Mouse (Mus musculus) embryonic facial prominence, embryonic 12.5 days (tissue): ENCODE results near the gene Aspm. TPM values are rescaled to one million over a fixed set of nuclear protein-coding genes. Genes with fewer than 3 reads are reported as not detected.
"Not testable (repeated sequence)": the region's sequence is repeated elsewhere in the genome, so short reads cannot be mapped to it uniquely, and the experiment has no call there.

Experiments
- ATAC-seq: fragments of 200-750 bp; cut with Nextera tagmentation; 2 replicates; pipeline ENCODE4 v1.8.0; 2017; ENCODE audit not compliant: insufficient number of reproducible peaks, insufficient read depth, low FRiP score, low TSS enrichment
- H3K27ac ChIP-seq: fragments of 300-500 bp; sonication (generic); 2 replicates; pipeline ENCODE4 v1.5.1; 2016; ENCODE audit warnings: mild to moderate bottlenecking
- H3K27me3 ChIP-seq: fragments of 300-500 bp; sonication (generic); 2 replicates; pipeline ENCODE4 v1.6.1; 2016; ENCODE audit warnings: mild to moderate bottlenecking, moderate library complexity
- H3K36me3 ChIP-seq: fragments of 300-500 bp; sonication (generic); 2 replicates; pipeline ENCODE4 v1.6.1; 2016; ENCODE audit warnings: mild to moderate bottlenecking
- H3K4me1 ChIP-seq: fragments of 300-500 bp; sonication (generic); 2 replicates; pipeline ENCODE4 v1.6.1; 2016
- H3K4me2 ChIP-seq: fragments of 300-500 bp; sonication (generic); replicated peaks from 2 replicates; pipeline ENCODE4 v1.6.1; 2016; ENCODE audit warnings: mild to moderate bottlenecking, moderate library complexity
- H3K4me3 ChIP-seq: fragments of 300-500 bp; sonication (generic); 2 replicates; pipeline ENCODE4 v1.5.1; 2016; ENCODE audit warnings: mild to moderate bottlenecking
- H3K9ac ChIP-seq: fragments of 300-500 bp; sonication (generic); 2 replicates; pipeline ENCODE4 v1.6.1; 2016; ENCODE audit warnings: mild to moderate bottlenecking, moderate library complexity
- H3K9me3 ChIP-seq: fragments of 300-500 bp; sonication (generic); 2 replicates; pipeline ENCODE4 v1.6.1; 2016; ENCODE audit warnings: mild to moderate bottlenecking, moderate library complexity
- WGBS: fragments of 180-500 bp; shearing (Covaris S2); methylation state at CpG from one replicate; pipeline ENCODE4 v1.1.7; 2016; 5-methylcytosine and 5-hydroxymethylcytosine counted together
- polyA plus RNA-seq: library from polyadenylated mRNA; unstranded; fragments of >200 nt; fragmentation: Nextera tagmentation; extraction: Ambion mirVana; gene quantifications from 2 replicates; pipeline ENCODE4 v1.2.1, GENCODE M21; 2016

The Aspm gene
- polyA plus RNA-seq: 21.0 and 21.4 TPM in 2 replicates

DNA sequence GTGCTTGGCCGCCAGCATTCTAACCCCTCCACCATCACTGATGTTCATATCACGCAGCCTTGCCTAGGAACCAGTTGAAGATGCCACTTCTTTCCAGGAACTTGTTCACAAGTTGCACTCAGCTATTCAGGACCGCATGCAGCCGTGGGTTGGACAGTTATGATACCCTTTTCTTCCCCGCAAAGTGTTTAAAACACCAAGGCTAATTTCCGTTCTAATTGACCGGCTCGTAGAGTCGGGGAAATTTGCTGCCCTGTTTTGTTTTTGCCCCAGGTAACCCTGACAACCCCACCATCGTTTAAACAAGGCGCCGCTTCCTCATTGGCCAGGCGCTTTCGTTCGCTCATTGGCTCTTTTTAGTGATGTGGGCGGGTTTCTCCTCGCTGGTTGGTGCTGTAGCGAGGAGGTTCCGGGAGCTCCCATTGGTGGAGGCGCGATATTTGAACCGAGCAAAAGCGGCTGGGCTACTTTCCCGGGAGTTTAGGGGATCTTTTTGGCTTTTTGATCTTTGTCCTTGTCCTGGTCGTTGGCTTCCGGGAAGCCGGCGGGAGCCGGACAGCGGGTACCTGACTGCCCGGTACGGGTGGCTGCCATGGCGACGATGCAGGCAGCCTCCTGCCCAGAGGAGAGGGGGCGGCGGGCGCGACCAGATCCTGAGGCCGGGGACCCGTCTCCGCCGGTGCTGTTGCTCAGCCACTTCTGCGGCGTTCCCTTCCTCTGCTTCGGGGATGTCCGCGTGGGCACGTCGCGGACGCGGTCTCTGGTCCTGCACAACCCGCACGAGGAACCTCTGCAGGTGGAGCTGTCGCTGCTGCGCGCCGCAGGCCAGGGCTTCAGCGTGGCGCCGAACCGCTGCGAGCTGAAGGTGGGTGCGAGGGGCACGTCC lies at the start of gene Aspm:
TSS of gene Aspm (plus strand) at position 433 of the 886 bp plus-strand sequence.
- ATAC-seq: peak; percentile 99
- Histone ChIP-seq H3K4me3 (peak within 1 kb of the TSS; percentile 92), H3K27ac (peak within 1 kb of the TSS; percentile 63), H3K4me2 (peak within 1 kb of the TSS; percentile 82), H3K9me3 (no peaks in the 10 kb centered on the region), H3K4me1 (peaks cover 12% of the 10 kb centered on the region; the same call in 1 of the 2 replicates), H3K27me3 (no peaks in the 10 kb centered on the region), H3K9ac (peak within 1 kb of the TSS; percentile 70), H3K36me3 (0 out of 2 replicates have a peak, but pooled peaks cover 3% of the 10 kb centered on the region)
- under 1% methylated on average over 65 of the region's 65 CpGs for WGBS

DNA sequence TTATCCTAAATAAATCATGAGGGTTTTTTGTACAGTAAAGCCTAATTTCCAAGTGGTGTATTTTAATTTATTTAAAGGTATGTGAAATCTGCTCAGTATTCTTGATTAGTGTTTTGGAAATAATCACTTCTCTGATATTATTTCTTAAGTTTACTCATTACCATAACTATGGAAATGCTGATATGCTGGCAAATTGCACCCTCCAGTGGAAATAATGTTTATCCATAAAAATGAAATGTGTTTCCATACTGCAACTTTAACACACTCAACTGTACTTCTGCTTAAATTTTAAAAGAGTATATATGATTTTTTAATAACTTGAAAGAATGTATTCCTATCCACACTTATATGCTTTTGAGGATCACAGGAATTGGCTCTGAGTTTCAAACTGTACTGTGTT lies 48.8 kb upstream of the Aspm start:
- Histone ChIP-seq H3K4me2 (no peak overlapping the region), H3K36me3 (no peaks in the 10 kb centered on the region), H3K4me1 (no peaks in the 10 kb centered on the region), H3K9ac (no peak overlapping the region), H3K27me3 (no peaks in the 10 kb centered on the region), H3K4me3 (no peak overlapping the region), H3K27ac (no peak overlapping the region), H3K9me3 (no peaks in the 10 kb centered on the region)
- ATAC-seq: no peak

DNA sequence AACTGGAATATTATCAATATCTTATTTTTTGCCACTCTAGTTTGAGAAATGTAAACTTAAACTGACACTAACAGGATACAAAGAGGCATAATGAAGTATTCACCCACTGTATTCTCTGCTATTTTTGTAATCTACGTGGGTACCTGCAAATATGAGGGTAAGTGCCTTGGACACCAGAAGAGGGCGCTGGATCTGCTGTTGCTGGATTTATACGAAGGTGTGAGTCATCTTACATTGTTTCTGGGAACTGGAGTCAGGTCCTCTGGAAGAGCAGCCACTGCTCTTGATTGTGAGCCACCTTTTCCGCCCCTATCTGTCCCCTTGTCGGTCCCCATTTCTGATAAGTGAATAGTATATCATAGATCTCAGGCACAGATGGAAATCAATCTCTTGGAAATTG lies 46.9 kb upstream of the Aspm start:
- H3K9ac ChIP-seq: no peak overlapping the region
- no peaks in the 10 kb centered on the region for H3K9me3 ChIP-seq
- H3K36me3 ChIP-seq: no peaks in the 10 kb centered on the region
- H3K4me2 ChIP-seq: no peak overlapping the region
- H3K27me3 ChIP-seq: no peaks in the 10 kb centered on the region
- no peaks in the 10 kb centered on the region for H3K4me1 ChIP-seq
- 56% methylated on average over 5 of the region's 5 CpGs for WGBS
- no peak for ATAC-seq
- H3K4me3 ChIP-seq: no peak overlapping the region
- H3K27ac ChIP-seq: no peak overlapping the region

DNA sequence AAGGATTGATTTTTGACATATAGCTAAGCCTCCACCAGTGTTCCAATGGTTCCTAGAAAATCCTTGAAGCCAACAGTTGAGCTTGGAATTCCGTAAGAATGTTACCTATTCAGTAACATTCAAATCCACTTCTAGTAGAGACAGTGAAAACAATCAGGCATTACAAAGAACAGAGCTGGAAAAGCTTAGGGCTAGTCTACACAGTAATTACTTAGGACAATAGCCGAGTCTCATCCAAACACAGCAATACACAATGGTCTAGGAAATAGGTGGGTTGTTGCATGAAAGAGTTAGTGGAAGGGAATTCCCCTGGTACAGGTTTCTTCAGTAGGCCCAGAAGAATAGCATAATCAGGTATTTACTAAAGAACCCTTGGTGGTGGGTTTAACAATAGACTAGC lies 42.2 kb upstream of the Aspm start:
- not testable (repeated sequence) for H3K36me3 ChIP-seq, H3K4me2 ChIP-seq, H3K9me3 ChIP-seq, H3K4me3 ChIP-seq, ATAC-seq, H3K4me1 ChIP-seq, H3K27me3 ChIP-seq, H3K27ac ChIP-seq, H3K9ac ChIP-seq
- 86% methylated on average over 2 of the region's 2 CpGs for WGBS

DNA sequence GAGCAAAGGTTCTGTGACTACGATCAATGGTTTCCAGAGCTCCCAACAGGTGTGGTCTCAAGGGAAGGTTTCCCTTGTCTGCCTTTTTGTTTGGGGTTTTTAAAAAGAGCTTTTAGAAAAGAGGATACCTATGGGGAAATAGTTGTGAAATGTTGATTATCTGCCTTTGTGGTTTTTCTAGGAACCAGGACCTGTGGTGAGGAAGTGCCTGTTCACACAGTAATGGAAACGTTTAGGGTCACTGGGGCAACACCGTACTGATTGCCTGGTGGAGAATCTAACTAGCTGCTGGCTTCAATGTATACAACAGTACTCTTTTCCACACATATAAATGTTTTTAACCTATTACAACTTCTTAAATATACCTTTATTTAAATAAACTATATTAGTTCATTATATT lies 41.1 kb upstream of the Aspm start:
- Histone ChIP-seq H3K9ac (no peak overlapping the region), H3K27ac (no peak overlapping the region), H3K4me2 (no peak overlapping the region), H3K9me3 (no peaks in the 10 kb centered on the region), H3K27me3 (no peaks in the 10 kb centered on the region), H3K36me3 (no peaks in the 10 kb centered on the region), H3K4me3 (no peak overlapping the region), H3K4me1 (no peaks in the 10 kb centered on the region)
- 79% methylated on average over 3 of the region's 3 CpGs for WGBS
- no peak for ATAC-seq

DNA sequence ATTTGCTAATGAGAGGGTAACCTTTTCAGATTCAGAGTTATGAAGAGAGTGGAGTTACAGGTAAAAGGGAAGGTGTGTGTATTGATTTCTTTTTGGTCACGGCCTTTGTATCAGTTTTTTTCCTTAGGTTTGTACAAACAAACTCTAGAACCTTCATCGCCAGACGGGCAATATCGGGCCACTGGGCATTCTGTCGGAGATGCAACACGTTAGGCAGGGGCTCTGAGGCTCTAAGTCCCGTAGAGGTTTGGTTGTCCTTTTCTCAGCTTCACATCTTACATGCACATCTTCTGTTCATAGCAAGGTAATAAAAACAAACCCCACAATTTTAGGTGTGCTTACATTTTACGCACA lies 33.1 kb upstream of the Aspm start:
- Histone ChIP-seq H3K27ac (0 out of 2 replicates have a peak overlapping the region, but pooled peaks have one; percentile 93), H3K9ac (peak overlapping the region; percentile 84), H3K4me1 (peaks cover 27% of the 10 kb centered on the region), H3K4me2 (peak overlapping the region; percentile 61), H3K27me3 (no peaks in the 10 kb centered on the region), H3K36me3 (no peaks in the 10 kb centered on the region), H3K9me3 (no peaks in the 10 kb centered on the region), H3K4me3 (peak overlapping the region; percentile 77)
- 7% methylated on average over 8 of the region's 8 CpGs for WGBS
- no peak; the same call in 1 of the 2 replicates for ATAC-seq

DNA sequence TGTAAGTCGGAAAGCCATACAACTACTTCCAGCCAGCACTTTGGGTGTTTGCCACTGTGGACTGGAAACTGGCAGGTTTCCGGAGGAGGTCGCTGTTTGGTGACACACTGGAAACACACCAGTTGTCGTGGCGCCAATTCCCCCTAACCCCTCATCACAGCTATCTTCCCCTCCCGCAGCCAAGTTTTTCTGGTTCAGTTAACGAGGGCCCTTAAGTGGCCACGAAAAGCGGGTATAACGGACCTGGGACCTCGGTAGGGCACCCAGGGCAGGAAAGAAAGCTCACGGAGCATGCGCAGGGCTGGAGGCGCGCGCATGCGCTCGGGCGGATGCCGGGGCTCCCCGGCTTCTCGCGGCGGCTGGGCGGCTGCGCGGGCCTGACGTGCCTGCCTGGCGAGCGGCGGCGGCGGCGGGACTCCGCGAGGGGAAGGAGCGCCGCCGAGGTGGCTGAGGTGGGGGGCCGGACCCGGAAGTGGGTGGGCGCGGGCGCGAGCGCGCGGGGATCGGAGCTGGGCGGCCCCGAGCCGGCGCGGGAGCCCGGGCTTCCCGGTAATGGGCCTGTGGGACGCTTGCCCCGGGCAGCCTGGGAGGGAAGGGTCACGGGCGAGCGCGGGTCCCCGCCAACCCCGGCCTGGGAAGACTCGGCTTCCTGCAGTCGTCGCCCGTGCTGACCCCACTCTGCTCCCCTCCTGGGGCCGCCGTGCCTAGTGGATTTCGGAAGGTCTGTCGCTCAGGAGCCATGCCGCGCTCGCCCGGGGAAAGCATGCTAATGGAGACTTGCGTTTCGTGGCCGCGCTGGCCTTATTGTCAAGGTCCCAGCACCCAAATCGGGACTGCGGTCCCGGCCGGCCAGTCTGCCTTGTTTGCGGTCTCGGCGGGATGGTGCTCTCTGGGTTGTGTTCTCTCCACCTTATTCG lies 32.4 kb upstream of the Aspm start, which contains the start of gene Zbtb41:
TSS of gene Zbtb41 (plus strand) at position 414 of the 917 bp plus-strand sequence.
- peak; percentile 94 for ATAC-seq
- Histone ChIP-seq H3K4me1 (peaks cover 27% of the 10 kb centered on the region), H3K27ac (peak within 1 kb of the TSS; percentile 93), H3K9me3 (no peaks in the 10 kb centered on the region), H3K4me2 (peak within 1 kb of the TSS; percentile 61), H3K36me3 (peaks cover 3% of the 10 kb centered on the region; the same call in 1 of the 2 replicates), H3K27me3 (no peaks in the 10 kb centered on the region), H3K4me3 (peak within 1 kb of the TSS; percentile 77), H3K9ac (peak within 1 kb of the TSS; percentile 84)
- under 1% methylated on average over 86 of the region's 88 CpGs for WGBS

DNA sequence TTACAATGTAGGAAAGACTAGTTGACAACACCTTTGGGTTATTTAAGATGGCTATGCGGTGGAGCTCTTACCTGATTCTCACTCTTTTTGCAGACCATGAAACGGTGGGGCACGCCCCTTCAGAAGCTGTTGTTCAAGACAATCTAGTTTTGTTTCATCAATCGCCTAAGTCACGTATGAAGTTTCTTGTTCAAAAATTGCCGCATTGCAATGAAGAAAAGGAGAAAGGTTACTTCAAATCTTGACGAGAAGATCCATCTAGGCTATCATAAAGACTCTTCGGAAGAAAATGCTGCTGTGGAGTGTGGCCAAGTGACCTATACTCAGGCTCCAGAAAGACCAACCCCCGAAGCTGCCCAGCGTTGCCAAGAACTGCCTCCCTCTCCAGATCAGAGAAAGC lies 31.6 kb upstream of the Aspm start:
- Histone ChIP-seq H3K9me3 (no peaks in the 10 kb centered on the region), H3K4me2 (peak overlapping the region; percentile 61), H3K36me3 (peaks cover 4% of the 10 kb centered on the region; the same call in 1 of the 2 replicates), H3K4me3 (peak overlapping the region; percentile 77), H3K9ac (peak overlapping the region; percentile 84), H3K4me1 (peaks cover 27% of the 10 kb centered on the region), H3K27ac (0 out of 2 replicates have a peak overlapping the region, but pooled peaks have one; percentile 93), H3K27me3 (no peaks in the 10 kb centered on the region)
- ATAC-seq: no peak
- WGBS: 26% methylated on average over 10 of the region's 10 CpGs

DNA sequence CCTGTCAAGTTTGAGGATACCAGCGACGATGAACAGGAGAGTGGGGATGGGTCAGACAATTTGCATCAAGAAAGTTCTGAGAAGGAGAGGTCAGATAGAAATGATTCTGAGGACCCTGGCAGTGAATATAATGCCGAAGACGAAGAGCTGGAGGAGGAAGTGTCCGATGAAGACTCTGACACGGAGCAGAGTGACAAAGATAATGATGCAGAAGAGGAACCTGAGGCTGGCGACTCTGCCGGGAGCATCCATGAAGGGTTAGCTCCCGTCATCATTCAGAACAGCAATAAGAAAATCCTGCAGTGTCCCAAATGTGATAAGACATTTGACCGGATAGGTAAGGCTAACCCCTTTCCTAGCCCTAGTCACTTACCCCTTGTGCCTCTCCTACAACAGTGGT lies 30.6 kb upstream of the Aspm start:
- H3K27me3 ChIP-seq: no peaks in the 10 kb centered on the region
- peaks cover 27% of the 10 kb centered on the region for H3K4me1 ChIP-seq
- ATAC-seq: no peak
- peak overlapping the region; percentile 77 for H3K4me3 ChIP-seq
- no peak overlapping the region for H3K27ac ChIP-seq
- H3K36me3 ChIP-seq: peaks cover 5% of the 10 kb centered on the region; the same call in 1 of the 2 replicates
- whole genome bisulfite sequencing: 66% methylated on average over 10 of the region's 10 CpGs
- H3K9ac ChIP-seq: peak overlapping the region; percentile 84; the same call in 1 of the 2 replicates
- H3K4me2 ChIP-seq: peak overlapping the region; percentile 61
- H3K9me3 ChIP-seq: no peaks in the 10 kb centered on the region

DNA sequence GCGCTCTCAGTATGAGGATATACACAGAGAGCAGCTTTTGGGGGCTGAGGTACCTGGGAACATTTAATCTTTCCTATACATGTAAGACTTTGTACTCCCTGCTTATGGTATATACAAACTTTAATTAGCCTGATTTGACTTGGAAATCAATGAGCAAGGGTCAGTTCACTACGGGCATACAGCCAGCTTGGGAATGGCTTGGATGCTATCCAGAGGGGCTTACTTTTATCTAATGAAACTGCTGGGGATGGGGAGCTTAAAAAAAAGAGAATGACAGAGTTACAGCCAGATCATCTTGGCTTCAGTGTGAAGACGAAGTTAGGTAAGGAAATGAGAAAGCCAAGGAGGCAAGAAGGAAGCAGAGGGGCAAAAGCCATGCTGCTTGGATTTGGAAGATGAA lies 29.6 kb upstream of the Aspm start:
- Histone ChIP-seq H3K27ac (no peak overlapping the region), H3K4me2 (peak overlapping the region; percentile 55), H3K9me3 (no peaks in the 10 kb centered on the region), H3K4me3 (peak overlapping the region; percentile 25), H3K4me1 (peaks cover 27% of the 10 kb centered on the region), H3K9ac (peak overlapping the region; percentile 21; the same call in 1 of the 2 replicates), H3K27me3 (no peaks in the 10 kb centered on the region), H3K36me3 (peaks cover 13% of the 10 kb centered on the region)
- ATAC-seq: no peak
- 57% methylated on average over 3 of the region's 3 CpGs for WGBS

DNA sequence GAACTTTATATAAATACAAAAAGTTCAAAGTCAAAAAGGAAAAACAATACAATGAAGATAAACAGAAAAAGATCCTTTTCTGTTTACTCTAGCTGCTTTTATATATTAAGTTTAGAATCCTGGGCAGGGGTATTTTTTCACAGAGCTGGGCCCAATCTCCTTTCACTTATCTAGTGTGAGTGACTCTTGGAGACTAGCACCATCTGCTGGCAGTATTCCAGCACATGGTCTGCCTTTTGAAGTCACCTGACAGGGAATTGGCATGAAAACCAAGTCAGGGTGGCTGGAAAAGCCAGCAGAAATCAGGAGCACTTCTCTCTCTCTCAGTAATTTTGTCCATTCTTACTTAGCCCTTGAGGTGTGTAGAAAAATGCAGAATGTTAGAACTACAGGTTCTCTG lies 16.2 kb upstream of the Aspm start:
- ATAC-seq: no peak
- Histone ChIP-seq H3K4me1 (no peaks in the 10 kb centered on the region), H3K9ac (no peak overlapping the region), H3K27me3 (no peaks in the 10 kb centered on the region), H3K9me3 (no peaks in the 10 kb centered on the region), H3K36me3 (peaks cover 31% of the 10 kb centered on the region), H3K4me2 (no peak overlapping the region), H3K4me3 (no peak overlapping the region), H3K27ac (no peak overlapping the region)
